Mouse (Mus musculus) liver, embryonic 14.5 days (tissue): ENCODE data around the gene Maff.

Experiments used
- CTCF ChIP-seq: IDR thresholded peaks from 2 replicates; pipeline ENCODE4 v1.5.1; 2016; ENCODE audit warnings: antibody characterized with exemption, low read depth, control low read depth
- EP300 ChIP-seq: IDR thresholded peaks from 2 replicates; pipeline ENCODE4 v1.6.1; 2016; ENCODE audit warnings: antibody characterized with exemption, low read depth

DNA sequence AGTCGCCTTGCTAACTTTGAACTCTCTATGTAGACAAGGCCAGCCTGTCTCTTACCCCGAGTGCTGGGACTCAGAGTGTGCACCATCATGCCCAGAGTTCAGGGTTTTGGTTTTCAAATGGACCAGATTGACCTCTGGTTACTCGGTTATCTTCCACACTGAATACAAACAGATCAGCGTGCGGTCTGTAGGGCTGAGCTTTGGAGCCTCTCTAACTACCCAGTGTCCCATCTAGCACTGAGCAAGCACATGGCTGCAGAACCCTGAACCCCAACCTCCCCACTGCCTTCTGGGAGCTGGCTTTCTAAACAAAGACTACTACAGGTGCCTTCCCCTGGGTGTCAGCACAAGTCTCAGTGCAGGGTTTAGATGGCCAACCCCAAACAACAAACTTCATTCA lies 46.1 kb downstream of the Maff start:
- no peak for TF ChIP-seq CTCF
- TF ChIP-seq EP300: no peak
